Mouse (Mus musculus): ENCODE measurements around the gene Sh3bp5.

GRCm38 (mm10) chr14:31393546-31393890 lies 42.4 kb downstream of the Sh3bp5 start:
- TF ChIP-seq EP300 (IDR thresholded peaks at IDR 0.05; ENCODE audit: low read depth in 1 of 2, low read length in 2 of 2), result no peak
- no peak for TF ChIP-seq NELFE (IDR thresholded peaks at IDR 0.05; ENCODE audit: low read depth, low read length)
- TF ChIP-seq TAL1 (IDR thresholded peaks at IDR 0.05; ENCODE audit: low read length), result no peak
- TF ChIP-seq RAD21 (IDR thresholded peaks at IDR 0.05; ENCODE audit: low read depth, low read length), result no peak
- no peak for TF ChIP-seq CTCF (IDR thresholded peaks at IDR 0.05 in 2 of 3, conservative IDR thresholded peaks at IDR 0.05 in 1 of 3; ENCODE audit: control insufficient read depth in 1 of 3, insufficient read depth in 1 of 3, low read depth in 2 of 3, low read length in 3 of 3, poor library complexity in 1 of 3, severe bottlenecking in 1 of 3)
- no peak for TF ChIP-seq SIN3A (IDR thresholded peaks at IDR 0.05; ENCODE audit: low read length)
- TF ChIP-seq POLR2A (IDR thresholded peaks at IDR 0.05; ENCODE audit: control insufficient read depth in 1 of 2, insufficient read depth in 1 of 2, low read depth in 1 of 2, low read length in 2 of 2, poor library complexity in 1 of 2), result no peak
- no peak for TF ChIP-seq RCOR1 (IDR thresholded peaks at IDR 0.05; ENCODE audit: low read depth, low read length)
- TF ChIP-seq USF2 (IDR thresholded peaks at IDR 0.05; ENCODE audit: borderline replicate concordance in 1 of 2, insufficient read depth in 1 of 2, low read depth in 1 of 2, low read length in 2 of 2), result no peak
- no peak for TF ChIP-seq CHD1 (IDR thresholded peaks at IDR 0.05; ENCODE audit: low read depth, low read length)

All from MEL (cell line).